Mouse (Mus musculus): ENCODE data around the gene Ctsa.

GRCm38 (mm10) chr2:164817206-164817605, 15.5 kb upstream of the Ctsa start:
- no peak for TF ChIP-seq CTCF (IDR thresholded peaks at IDR 0.05; ENCODE audit: insufficient read depth, low read depth, low read length)
- TF ChIP-seq POLR2A (IDR thresholded peaks at IDR 0.05; ENCODE audit: insufficient read depth, low read depth, low read length): no peak

Measured in olfactory bulb, adult 2 months (tissue).